Mouse (Mus musculus) urinary bladder, postnatal 36 days (tissue): ENCODE measurements around the gene Gm14440.
"Not testable (repeated sequence)": the region's sequence is repeated elsewhere in the genome, so short reads cannot be mapped to it uniquely, and the experiment has no call there.

Source experiments
- DNase-seq, 2 experiments: peaks; one replicate each; pipeline ENCODE4 v3.0.0; 2022; ENCODE audit warnings: low spot score in 2 of 2, mixed read lengths in 1 of 2

Gene Gm14440

GRCm38 (mm10) chr2:175274825-175275224 is at the start of gene Gm14440:
Gene Gm14440, plus strand, starts transcription at chr2:175275125.
- DNase-seq = not testable (repeated sequence)
